Mouse (Mus musculus) liver, postnatal 0 days (tissue): ENCODE measurements at regions not wholly inside any gene's neighbourhood (a gene's known extent, or its start where the extent isn't known, plus 50 kb on each side); places are given as distances from the start of the nearest gene placed in this dataset.

Experiments used
- ATAC-seq: fragments of 200-750 bp; cut with Nextera tagmentation; 2 replicates; pipeline ENCODE4 v1.8.0; 2017; ENCODE audit warnings: mild to moderate bottlenecking, moderate library complexity
- DNase-seq: peaks from one replicate; pipeline ENCODE4 v3.0.0-alpha.2; 2016
- H3K27ac ChIP-seq: fragments of 300-500 bp; sonication (generic); 2 replicates; pipeline ENCODE4 v1.5.1; 2014; ENCODE audit warnings: antibody characterized with exemption, moderate library complexity, mild to moderate bottlenecking, low read depth
- H3K27me3 ChIP-seq: fragments of 300-500 bp; sonication (generic); 2 replicates; pipeline ENCODE4 v1.6.1; 2014; ENCODE audit warnings: low read length, control low read depth, mixed read lengths; ENCODE audit not compliant: insufficient read depth
- H3K36me3 ChIP-seq: fragments of 300-500 bp; sonication (generic); replicated peaks from 2 replicates; pipeline ENCODE4 v1.6.1; 2014; ENCODE audit warnings: mild to moderate bottlenecking, control low read depth, low read length, moderate library complexity, mixed read lengths; ENCODE audit not compliant: insufficient read depth
- H3K4me1 ChIP-seq: fragments of 300-500 bp; sonication (generic); 2 replicates; pipeline ENCODE4 v1.6.1; 2014; ENCODE audit warnings: antibody characterized with exemption, mild to moderate bottlenecking, control low read depth; ENCODE audit not compliant: insufficient read depth
- H3K4me2 ChIP-seq: fragments of 300-500 bp; sonication (generic); 2 replicates; pipeline ENCODE4 v1.6.1; 2014; ENCODE audit warnings: low read depth, mild to moderate bottlenecking, low read length, moderate library complexity, mixed read lengths
- H3K4me3 ChIP-seq: fragments of 300-500 bp; sonication (generic); 2 replicates; pipeline ENCODE4 v1.5.1; 2014; ENCODE audit warnings: low read depth, low read length
- H3K9ac ChIP-seq: fragments of 300-500 bp; sonication (generic); replicated peaks from 2 replicates; pipeline ENCODE4 v1.6.1; 2014; ENCODE audit warnings: mild to moderate bottlenecking, moderate library complexity
- H3K9me3 ChIP-seq: fragments of 300-500 bp; sonication (generic); 2 replicates; pipeline ENCODE4 v1.6.1; 2016; ENCODE audit warnings: mild to moderate bottlenecking, control low read depth, low read length, mixed read lengths
- CTCF ChIP-seq: sonication (generic); IDR thresholded peaks from 2 replicates; pipeline ENCODE4 v1.5.1; 2016; ENCODE audit warnings: antibody characterized with exemption, low read depth
- EP300 ChIP-seq: IDR thresholded peaks from 2 replicates; pipeline ENCODE4 v1.6.1; 2016; ENCODE audit warnings: antibody characterized with exemption, low read depth, mild to moderate bottlenecking
- whole genome bisulfite sequencing: fragments of 180-500 bp; shearing (Covaris S2); extraction: QIAGEN DNeasy Blood & Tissue Kit; methylation state at CpG from one replicate; pipeline ENCODE4 v1.1.7; 2014; ENCODE audit not compliant: insufficient replicate concordance; 5-methylcytosine and 5-hydroxymethylcytosine counted together

- no peak for DNase-seq
Observed at GRCm38 (mm10) chr4:53218752-53219151, 59.1 kb upstream of the Abca1 start.

GRCm38 (mm10) chr4:53218291-53218640, 58.6 kb upstream of the Abca1 start:
- peak overlapping the region; percentile 55 for H3K4me3 ChIP-seq
- DNase-seq = no peak
- TF ChIP-seq CTCF (no peak), EP300 (no peak)
- H3K9ac ChIP-seq = no peak overlapping the region
- H3K27me3 ChIP-seq = no peaks in the 10 kb centered on the region
- H3K9me3 ChIP-seq = no peaks in the 10 kb centered on the region
- H3K27ac ChIP-seq = peak overlapping the region; percentile 82
- 44% methylated on average over 5 of the region's 5 CpGs for WGBS
- no peaks in the 10 kb centered on the region for H3K36me3 ChIP-seq
- peak; percentile 51 for ATAC-seq
- H3K4me1 ChIP-seq = peaks cover 26% of the 10 kb centered on the region
- peak overlapping the region; percentile 83 for H3K4me2 ChIP-seq

More at GRCm38 (mm10) chr4:53218752-53219151, 59.1 kb upstream of the Abca1 start:
- H3K36me3 ChIP-seq = no peaks in the 10 kb centered on the region
- no peak for TF ChIP-seq EP300
- no peak for TF ChIP-seq CTCF
- H3K4me2 ChIP-seq = no peak overlapping the region
- 53% methylated on average over 7 of the region's 7 CpGs for WGBS
- H3K9ac ChIP-seq = no peak overlapping the region
- peaks cover 26% of the 10 kb centered on the region for H3K4me1 ChIP-seq
- no peaks in the 10 kb centered on the region for H3K9me3 ChIP-seq
- 0 out of 2 replicates have a peak overlapping the region, but pooled peaks have one; percentile 82 for H3K27ac ChIP-seq
- no peak overlapping the region for H3K4me3 ChIP-seq
- ATAC-seq = no peak
- no peaks in the 10 kb centered on the region for H3K27me3 ChIP-seq

- WGBS = 1% methylated on average over 38 of the region's 38 CpGs
- Histone ChIP-seq H3K9me3 (no peaks in the 10 kb centered on the region), H3K4me1 (peaks cover 26% of the 10 kb centered on the region), H3K36me3 (no peaks in the 10 kb centered on the region), H3K9ac (peak overlapping the region; percentile 50), H3K27me3 (no peaks in the 10 kb centered on the region), H3K4me3 (peak overlapping the region; percentile 55), H3K4me2 (peak overlapping the region; percentile 83), H3K27ac (peak overlapping the region; percentile 82)
- peak; percentile 77 for DNase-seq
- ATAC-seq = peak; percentile 92
- no peak for TF ChIP-seq CTCF
- no peak for TF ChIP-seq EP300
Observed at GRCm38 (mm10) chr4:53217608-53218290, 58.1 kb upstream of the Abca1 start.

GRCm38 (mm10) chr4:53212541-53212940, 52.8 kb upstream of the Abca1 start:
- WGBS = 77% methylated on average over 4 of the region's 4 CpGs
- H3K9ac ChIP-seq = no peak overlapping the region
- H3K27me3 ChIP-seq = no peaks in the 10 kb centered on the region
- no peak for TF ChIP-seq CTCF
- TF ChIP-seq EP300 = no peak
- no peak for ATAC-seq
- H3K4me2 ChIP-seq = no peak overlapping the region
- H3K27ac ChIP-seq = no peak overlapping the region
- no peak for DNase-seq
- H3K4me3 ChIP-seq = no peak overlapping the region
- H3K36me3 ChIP-seq = no peaks in the 10 kb centered on the region
- peaks cover 6% of the 10 kb centered on the region; the same call in 1 of the 2 replicates for H3K4me1 ChIP-seq
- H3K9me3 ChIP-seq = no peaks in the 10 kb centered on the region

GRCm38 (mm10) chr4:53210685-53211084, 51.0 kb upstream of the Abca1 start:
- 62% methylated on average over 3 of the region's 3 CpGs for WGBS
- Histone ChIP-seq H3K4me1 (no peaks in the 10 kb centered on the region), H3K9ac (no peak overlapping the region), H3K9me3 (no peaks in the 10 kb centered on the region), H3K27ac (no peak overlapping the region), H3K36me3 (no peaks in the 10 kb centered on the region), H3K27me3 (no peaks in the 10 kb centered on the region), H3K4me3 (no peak overlapping the region), H3K4me2 (no peak overlapping the region)
- DNase-seq = no peak
- TF ChIP-seq EP300 = no peak
- no peak for TF ChIP-seq CTCF
- no peak for ATAC-seq
